ENCODE assay signal across 10 mouse cellular contexts in genomic region chrX:137667011-137667410, GRCm38 (mm10).
DNase-seq lines count a peak whose midpoint lies in the region; ATAC-seq lines count a peak whose summit lies in the region.
"Had no signal": no experiment of that assay in that cellular context is flagged by ENCODE, and none has a peak within 500 bp of the region (broad histone marks: within the 10 kb centered on the region; RNA-seq: fewer than 3 reads in every experiment).

No protein-coding gene starts in this region.

- H3K4me3 ChIP-seq in forebrain, embryonic 12.5 days (replicated peaks) = no peak overlapping the region
- H3K4me3 ChIP-seq: hindbrain, embryonic 15.5 days; midbrain, embryonic 12.5 days had no signal

- no peaks in the 10 kb centered on the region for H3K27me3 ChIP-seq in forebrain, embryonic 12.5 days
- H3K27me3 ChIP-seq: hindbrain, embryonic 15.5 days; midbrain, embryonic 12.5 days had no signal

- no peak overlapping the region for H3K27ac ChIP-seq in forebrain, embryonic 12.5 days
- H3K27ac ChIP-seq: hindbrain, embryonic 15.5 days; midbrain, embryonic 12.5 days had no signal

- peak; percentile 16 for DNase-seq in adrenal gland, postnatal 14 days
- DNase-seq in adrenal gland, adult 18-20 months (ENCODE audit: low spot score in 2 of 2) = no peak
- DNase-seq in kidney, adult 9 months = peak; percentile 28
- DNase-seq in kidney, adult 18-20 months = no peak
- peak; percentile 42 for DNase-seq in A20 (ENCODE audit: low read depth, low spot score)
- peak; percentile 11 to 24 for DNase-seq in kidney, postnatal 4 days

- H3K36me3 ChIP-seq in forebrain, embryonic 12.5 days (replicated peaks) = no peaks in the 10 kb centered on the region
- H3K36me3 ChIP-seq: hindbrain, embryonic 15.5 days; midbrain, embryonic 12.5 days had no signal

- no peaks in the 10 kb centered on the region for H3K4me1 ChIP-seq in forebrain, embryonic 12.5 days
- H3K4me1 ChIP-seq: hindbrain, embryonic 15.5 days; midbrain, embryonic 12.5 days had no signal

- WGBS in forebrain, embryonic 12.5 days = 33% methylated on average over 2 of the region's 2 CpGs

- ATAC-seq in inflammation-experienced regulatory T-cells, adult 6 months = no peak
- ATAC-seq in forebrain, embryonic 12.5 days (ENCODE audit: low FRiP score) = no peak

- no peak overlapping the region for H3K4me2 ChIP-seq in forebrain, embryonic 12.5 days
- H3K4me2 ChIP-seq: hindbrain, embryonic 15.5 days; midbrain, embryonic 12.5 days had no signal

- no peaks in the 10 kb centered on the region for H3K9me3 ChIP-seq in forebrain, embryonic 12.5 days
- H3K9me3 ChIP-seq: hindbrain, embryonic 15.5 days; midbrain, embryonic 12.5 days had no signal

- H3K9ac ChIP-seq in forebrain, embryonic 12.5 days = no peak overlapping the region
- H3K9ac ChIP-seq: hindbrain, embryonic 15.5 days; midbrain, embryonic 12.5 days had no signal

Comparison
In these comparisons a context has a peak if more than half of its experiments do, and no peak if none do; other contexts are left out.
1. DNase-seq: peak in adrenal gland, postnatal 14 days (single experiment), kidney, adult 9 months (single experiment), A20 (single experiment) and kidney, postnatal 4 days (2 of 2); none in adrenal gland, adult 18-20 months (0 of 2) and kidney, adult 18-20 months (single experiment).